Mouse (Mus musculus) cerebellum, adult 2 months (tissue): ENCODE data around the gene Cpa2.

Experiments
- CTCF ChIP-seq: fragments of 200-500 bp; IDR thresholded peaks from 2 replicates; pipeline ENCODE4 v1.5.1; 2011; ENCODE audit warnings: low read depth, mild to moderate bottlenecking, control low read depth, low read length, moderate library complexity, borderline replicate concordance; ENCODE audit not compliant: insufficient read depth
- POLR2A ChIP-seq: fragments of 200-500 bp; IDR thresholded peaks from 2 replicates; pipeline ENCODE4 v1.6.1; 2011; ENCODE audit warnings: low read length, control low read depth, borderline replicate concordance; ENCODE audit not compliant: insufficient read depth

DNA sequence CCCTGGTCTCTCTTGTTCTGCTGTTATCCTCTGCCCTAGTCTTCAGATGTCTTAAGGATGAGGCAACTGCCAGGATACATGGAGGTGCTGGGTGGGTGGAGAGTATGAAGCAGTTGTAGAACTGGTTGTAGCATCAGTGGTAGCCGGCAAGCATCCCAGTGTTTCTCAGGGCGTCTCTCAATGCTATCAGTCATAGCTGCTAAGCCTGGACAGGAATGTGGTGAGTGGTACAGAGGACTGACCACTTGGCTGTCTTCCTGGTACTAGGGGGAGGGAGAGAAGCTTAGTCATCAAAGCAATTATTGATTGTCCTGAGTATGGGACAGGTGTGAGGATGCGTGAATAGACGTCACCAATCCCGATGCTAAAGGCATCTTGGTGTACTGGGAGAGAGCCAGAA lies 28.6 kb downstream of the Cpa2 start:
- no peak for TF ChIP-seq POLR2A
- no peak for TF ChIP-seq CTCF
